Mouse (Mus musculus) midbrain, embryonic 15.5 days (tissue): ENCODE measurements at regions not wholly inside any gene's neighbourhood (a gene's known extent, or its start where the extent isn't known, plus 50 kb on each side); places are given as distances from the start of the nearest gene placed in this dataset.

Source experiments
- ATAC-seq: fragments of 200-750 bp; cut with Nextera tagmentation; replicated peaks from 2 replicates; pipeline ENCODE4 v1.8.0; 2017; ENCODE audit warnings: moderate TSS enrichment
- H3K27ac ChIP-seq: fragments of 300-500 bp; sonication (generic); 2 replicates; pipeline ENCODE4 v1.5.1; 2015; ENCODE audit warnings: mild to moderate bottlenecking, inconsistent platforms
- H3K27me3 ChIP-seq: fragments of 300-500 bp; sonication (generic); replicated peaks from 2 replicates; pipeline ENCODE4 v1.6.1; 2015; ENCODE audit warnings: inconsistent platforms
- H3K36me3 ChIP-seq: fragments of 300-500 bp; sonication (generic); replicated peaks from 2 replicates; pipeline ENCODE4 v1.6.1; 2015; ENCODE audit warnings: inconsistent platforms
- H3K4me1 ChIP-seq: fragments of 300-500 bp; sonication (generic); 2 replicates; pipeline ENCODE4 v1.6.1; 2015; ENCODE audit warnings: inconsistent platforms
- H3K4me2 ChIP-seq: fragments of 300-500 bp; sonication (generic); 2 replicates; pipeline ENCODE4 v1.6.1; 2015; ENCODE audit warnings: inconsistent platforms, mild to moderate bottlenecking, moderate library complexity
- H3K4me3 ChIP-seq: fragments of 300-500 bp; sonication (generic); 2 replicates; pipeline ENCODE4 v1.5.1; 2015; ENCODE audit warnings: mild to moderate bottlenecking, inconsistent platforms
- H3K9ac ChIP-seq: fragments of 300-500 bp; sonication (generic); 2 replicates; pipeline ENCODE4 v1.6.1; 2015; ENCODE audit warnings: mild to moderate bottlenecking, inconsistent platforms
- H3K9me3 ChIP-seq: fragments of 300-500 bp; sonication (generic); 2 replicates; pipeline ENCODE4 v1.6.1; 2016; ENCODE audit warnings: inconsistent platforms
- WGBS: fragments of 180-500 bp; shearing (Covaris S2); methylation state at CpG from one replicate; pipeline ENCODE4 v1.1.7; 2015; ENCODE audit warnings: mixed read lengths; 5-methylcytosine and 5-hydroxymethylcytosine counted together

DNA sequence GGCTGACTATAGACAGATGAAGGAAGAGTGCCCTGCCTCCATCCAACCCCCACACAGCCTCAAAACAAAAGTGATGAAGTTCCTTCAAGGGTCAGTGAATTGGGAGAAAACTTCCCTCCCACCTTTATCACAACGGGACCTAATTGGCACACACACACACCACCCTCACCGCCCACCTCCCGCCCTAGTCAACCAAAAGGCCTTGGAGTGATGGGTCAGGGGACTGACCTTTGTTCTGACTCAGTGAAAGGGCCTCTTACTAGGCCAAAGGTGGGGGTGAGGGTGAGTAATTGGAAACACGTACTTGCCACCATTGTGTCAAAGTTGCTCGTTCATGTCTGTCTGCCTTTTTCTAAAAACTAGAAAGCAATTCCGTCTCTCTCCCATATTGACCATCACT, 386.4 kb downstream of the Sorl1 start:
- Histone ChIP-seq H3K9me3 (no peaks in the 10 kb centered on the region), H3K9ac (no peak overlapping the region), H3K4me2 (peak overlapping the region; percentile 53), H3K4me1 (peaks cover 23% of the 10 kb centered on the region), H3K27me3 (no peaks in the 10 kb centered on the region), H3K27ac (peak overlapping the region; percentile 98), H3K4me3 (no peak overlapping the region), H3K36me3 (no peaks in the 10 kb centered on the region)
- ATAC-seq = no peak
- 35% methylated on average over 6 of the region's 6 CpGs for WGBS

DNA sequence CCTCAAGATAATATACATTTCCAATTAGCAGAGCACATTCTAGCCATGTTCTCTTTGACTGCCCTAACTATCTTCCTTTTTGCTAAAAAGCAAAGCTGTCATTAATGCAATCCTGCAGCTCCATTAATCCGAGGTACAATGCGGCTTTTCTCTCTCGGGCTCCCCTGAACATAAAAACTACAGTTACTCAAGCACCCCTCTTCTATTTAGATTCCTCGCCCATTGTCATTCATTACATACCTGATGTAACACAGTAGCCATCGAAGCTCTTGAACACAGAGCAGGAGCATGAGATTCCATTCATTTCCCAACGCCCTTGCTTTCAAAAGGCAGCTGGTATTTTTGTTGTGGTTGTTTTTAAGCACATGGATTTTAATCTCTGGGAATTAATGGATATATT, 387.2 kb downstream of the Sorl1 start:
- peak overlapping the region; percentile 56 for H3K9ac ChIP-seq
- peak overlapping the region; percentile 53 for H3K4me2 ChIP-seq
- peak; percentile 15; the same call in 1 of the 2 replicates for ATAC-seq
- H3K36me3 ChIP-seq = no peaks in the 10 kb centered on the region
- no peaks in the 10 kb centered on the region for H3K9me3 ChIP-seq
- H3K4me1 ChIP-seq = peaks cover 23% of the 10 kb centered on the region
- no peaks in the 10 kb centered on the region for H3K27me3 ChIP-seq
- WGBS = 4% methylated on average over 6 of the region's 6 CpGs
- H3K4me3 ChIP-seq = peak overlapping the region; percentile 27
- peak overlapping the region; percentile 98 for H3K27ac ChIP-seq

DNA sequence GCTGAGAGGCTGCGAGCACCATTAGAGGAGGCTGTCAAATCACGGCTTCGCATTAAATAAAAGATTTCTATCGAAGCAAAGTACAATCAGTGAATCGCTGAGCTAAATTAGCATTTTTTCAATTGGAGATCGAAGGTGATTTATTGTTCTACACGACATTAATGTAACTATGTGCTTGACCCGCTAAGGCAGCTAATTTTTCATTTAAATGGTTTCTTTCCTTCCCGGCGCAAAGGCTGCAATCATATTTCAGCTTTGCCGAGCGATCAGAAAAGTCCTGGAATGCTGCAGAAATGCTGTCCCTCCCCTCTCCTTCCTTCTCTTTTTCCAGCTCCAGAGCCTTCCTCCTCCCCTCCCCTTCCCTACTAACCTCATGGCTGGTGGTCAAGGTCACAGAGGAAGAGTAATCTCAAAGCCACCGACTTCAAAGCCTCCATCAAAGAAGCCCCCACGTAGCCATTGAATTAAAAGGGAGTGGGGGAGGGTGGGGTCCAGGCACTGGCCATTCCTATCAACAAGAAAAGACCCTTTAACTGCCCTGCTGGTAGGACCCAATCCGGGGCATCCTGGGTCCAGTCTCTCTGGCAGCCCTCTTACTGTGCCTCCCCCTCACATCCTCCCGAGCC, 387.8 kb downstream of the Sorl1 start:
- Histone ChIP-seq H3K9ac (peak overlapping the region; percentile 56), H3K27me3 (no peaks in the 10 kb centered on the region), H3K4me2 (peak overlapping the region; percentile 53), H3K9me3 (no peaks in the 10 kb centered on the region), H3K36me3 (no peaks in the 10 kb centered on the region), H3K4me1 (peaks cover 23% of the 10 kb centered on the region), H3K27ac (peak overlapping the region; percentile 98), H3K4me3 (peak overlapping the region; percentile 27)
- ATAC-seq = peak; percentile 80
- WGBS = 1% methylated on average over 16 of the region's 16 CpGs

DNA sequence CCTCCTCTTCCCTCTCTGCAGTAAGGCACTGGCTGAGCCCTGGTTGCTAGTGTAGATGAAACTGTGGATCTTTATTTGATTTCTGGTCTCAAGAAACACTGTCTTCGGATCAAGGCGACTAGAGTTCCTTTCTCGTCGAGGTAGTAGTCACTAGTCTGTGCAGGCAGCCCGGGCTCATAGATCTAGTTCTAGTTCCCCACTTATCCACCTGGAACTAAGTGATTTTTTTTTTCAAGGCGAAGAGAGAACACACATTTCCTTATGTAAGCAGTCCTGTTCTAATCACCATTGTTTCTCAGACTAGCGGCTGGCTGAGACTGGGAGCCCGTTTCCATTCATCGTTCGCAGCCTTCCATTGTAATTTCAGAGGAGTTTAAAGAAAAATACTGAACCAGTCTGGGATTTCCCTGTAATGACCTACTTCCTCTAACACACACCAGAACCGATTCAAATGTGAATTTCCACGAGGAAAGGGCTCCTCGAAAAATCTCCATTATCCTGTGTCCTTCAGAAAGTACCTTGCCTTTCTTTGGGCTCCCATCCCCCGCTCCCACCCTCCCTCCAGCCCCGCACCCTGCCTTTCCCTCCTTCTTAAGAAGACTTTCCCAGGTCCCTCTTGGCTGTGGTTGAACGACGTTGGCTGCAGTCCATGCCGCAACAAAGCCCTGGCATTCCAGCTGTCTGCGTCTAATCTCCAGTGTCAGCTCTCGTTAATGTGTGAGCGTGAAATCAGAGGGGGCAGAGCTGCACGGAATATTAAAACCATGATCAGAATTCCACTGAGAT, 388.5 kb downstream of the Sorl1 start:
- Histone ChIP-seq H3K27me3 (no peaks in the 10 kb centered on the region), H3K9ac (peak overlapping the region; percentile 56), H3K27ac (peak overlapping the region; percentile 98), H3K4me3 (peak overlapping the region; percentile 27), H3K36me3 (no peaks in the 10 kb centered on the region), H3K4me1 (peaks cover 23% of the 10 kb centered on the region), H3K4me2 (peak overlapping the region; percentile 53), H3K9me3 (no peaks in the 10 kb centered on the region)
- WGBS = 0% methylated on average over 22 of the region's 22 CpGs
- ATAC-seq = peak; percentile 92

DNA sequence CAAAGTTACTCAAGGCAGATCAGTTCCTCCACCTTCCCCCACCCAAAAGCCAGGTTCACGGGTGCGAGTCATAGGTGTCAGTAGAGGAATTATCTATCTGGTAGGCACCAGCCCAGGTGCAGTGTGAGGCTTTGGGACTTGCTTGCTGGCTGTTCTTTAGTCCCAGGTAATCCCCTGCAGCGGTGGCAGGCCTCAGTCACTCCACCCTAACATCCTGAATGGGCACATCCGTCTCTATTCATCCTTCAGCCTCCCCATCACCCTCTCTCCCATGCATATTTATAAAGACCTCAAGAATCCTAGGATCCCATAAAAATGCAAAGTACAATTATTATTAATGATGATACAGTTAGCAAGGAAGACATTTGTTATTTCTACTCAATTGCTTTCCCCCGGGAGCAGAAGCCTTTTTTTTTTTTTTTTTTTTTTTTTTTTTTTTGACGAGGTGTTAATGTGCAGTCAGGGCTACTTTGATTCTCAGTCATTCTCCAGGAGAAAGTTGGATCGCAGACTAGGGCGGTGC, 389.1 kb downstream of the Sorl1 start:
- H3K9ac ChIP-seq = peak overlapping the region; percentile 56
- H3K36me3 ChIP-seq = no peaks in the 10 kb centered on the region
- peak overlapping the region; percentile 53 for H3K4me2 ChIP-seq
- peak; percentile 16; the same call in 1 of the 2 replicates for ATAC-seq
- H3K27ac ChIP-seq = peak overlapping the region; percentile 98
- H3K4me3 ChIP-seq = peak overlapping the region; percentile 27
- 6% methylated on average over 8 of the region's 8 CpGs for WGBS
- no peaks in the 10 kb centered on the region for H3K27me3 ChIP-seq
- peaks cover 23% of the 10 kb centered on the region for H3K4me1 ChIP-seq
- no peaks in the 10 kb centered on the region for H3K9me3 ChIP-seq

DNA sequence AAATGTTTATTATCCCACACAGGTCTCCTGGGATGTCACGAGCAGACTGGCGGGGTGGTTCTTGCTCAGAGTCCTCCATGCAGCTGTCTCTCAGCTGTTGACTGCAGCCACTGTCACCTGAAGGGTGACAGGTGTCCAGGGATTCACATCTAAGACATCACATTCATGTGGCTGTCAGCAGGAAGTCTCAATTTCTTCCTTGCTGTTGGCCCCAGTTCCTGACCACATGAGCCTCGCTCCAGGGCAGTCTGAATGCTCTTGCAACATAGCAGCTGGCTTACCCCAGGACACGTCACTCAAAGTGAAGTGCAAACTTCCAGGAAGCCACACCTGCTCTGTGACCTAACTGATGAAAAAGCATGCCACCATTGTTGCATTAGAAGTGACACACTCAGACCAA, 402.5 kb downstream of the Sorl1 start:
- Histone ChIP-seq H3K4me2 (no peak overlapping the region), H3K27ac (no peak overlapping the region), H3K27me3 (no peaks in the 10 kb centered on the region), H3K9ac (no peak overlapping the region), H3K36me3 (no peaks in the 10 kb centered on the region), H3K4me1 (no peaks in the 10 kb centered on the region), H3K4me3 (no peak overlapping the region), H3K9me3 (no peaks in the 10 kb centered on the region)
- 85% methylated on average over 4 of the region's 4 CpGs for WGBS
- no peak for ATAC-seq

DNA sequence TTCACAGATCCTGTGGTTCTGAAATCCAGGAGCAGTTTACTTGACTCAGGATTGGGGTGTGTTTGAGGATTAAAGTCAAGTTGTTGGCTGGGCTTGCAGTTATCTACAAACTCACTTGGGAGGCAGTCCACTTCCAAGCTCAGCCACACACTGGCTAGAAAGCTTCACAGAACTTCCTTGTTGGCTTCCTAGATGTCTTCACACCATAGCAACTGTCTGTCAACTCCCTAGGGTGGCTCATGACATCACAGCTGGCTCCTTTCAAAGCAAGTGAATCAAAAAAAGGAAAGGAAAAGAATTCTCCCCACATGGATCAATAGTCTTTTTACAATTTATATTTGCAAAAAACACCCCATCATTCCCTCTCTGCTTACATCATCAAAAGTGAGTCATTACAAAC, 408.9 kb downstream of the Sorl1 start:
- no peak overlapping the region for H3K27ac ChIP-seq
- H3K9me3 ChIP-seq = no peaks in the 10 kb centered on the region
- ATAC-seq = no peak
- no peaks in the 10 kb centered on the region for H3K27me3 ChIP-seq
- H3K4me2 ChIP-seq = no peak overlapping the region
- H3K9ac ChIP-seq = no peak overlapping the region
- no peaks in the 10 kb centered on the region for H3K36me3 ChIP-seq
- no peak overlapping the region for H3K4me3 ChIP-seq
- H3K4me1 ChIP-seq = no peaks in the 10 kb centered on the region

DNA sequence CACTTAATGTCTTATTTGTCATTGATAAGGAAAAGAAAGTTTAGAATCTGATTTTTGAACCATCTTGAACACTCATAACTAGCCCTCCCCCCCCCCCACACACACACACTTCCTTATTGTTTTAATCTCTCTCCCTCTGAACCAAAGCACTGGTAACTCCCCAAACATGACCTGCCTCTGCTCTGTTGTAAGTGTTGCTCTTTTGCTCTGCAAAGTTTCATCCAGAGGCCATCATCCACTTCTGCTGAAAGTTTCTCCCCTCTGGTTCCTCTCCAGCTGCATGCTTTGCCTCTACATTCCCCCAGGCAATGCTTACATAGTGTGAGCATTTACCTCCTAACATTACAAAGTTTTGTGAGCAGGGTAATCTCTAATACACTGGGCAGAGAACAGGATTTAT, 418.1 kb downstream of the Sorl1 start:
- Histone ChIP-seq H3K9me3 (no peaks in the 10 kb centered on the region), H3K27me3 (no peaks in the 10 kb centered on the region), H3K27ac (no peak overlapping the region), H3K4me2 (no peak overlapping the region), H3K4me3 (no peak overlapping the region), H3K9ac (no peak overlapping the region), H3K4me1 (0 out of 2 replicates have a peak, but pooled peaks cover 2% of the 10 kb centered on the region), H3K36me3 (no peaks in the 10 kb centered on the region)
- ATAC-seq = no peak

DNA sequence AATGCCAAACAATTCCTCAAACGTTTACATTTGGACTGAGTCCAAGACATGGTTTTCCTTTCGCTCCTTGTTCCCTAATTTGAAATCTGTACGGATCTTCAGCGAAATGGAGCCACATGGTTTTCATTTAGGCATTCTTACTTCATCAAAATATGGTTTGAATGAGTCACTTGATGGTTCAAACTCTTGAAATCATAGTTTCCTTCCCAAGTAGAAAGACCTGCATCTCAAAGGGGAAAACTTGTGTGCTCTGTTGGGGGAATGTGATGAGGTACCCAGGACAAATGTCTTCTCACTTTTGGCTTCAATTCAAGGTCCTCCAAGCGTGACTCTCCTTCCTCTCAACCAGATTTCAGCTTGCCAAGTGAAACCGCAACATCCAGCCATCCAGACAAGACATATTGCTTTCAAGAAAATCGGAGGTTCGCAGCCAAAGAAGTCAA, 418.6 kb downstream of the Sorl1 start:
- H3K9me3 ChIP-seq = no peaks in the 10 kb centered on the region
- no peak overlapping the region for H3K4me2 ChIP-seq
- no peaks in the 10 kb centered on the region for H3K27me3 ChIP-seq
- no peak overlapping the region for H3K27ac ChIP-seq
- ATAC-seq = no peak
- no peak overlapping the region for H3K4me3 ChIP-seq
- H3K4me1 ChIP-seq = 0 out of 2 replicates have a peak, but pooled peaks cover 2% of the 10 kb centered on the region
- 67% methylated on average over 8 of the region's 8 CpGs for WGBS
- no peak overlapping the region for H3K9ac ChIP-seq
- no peaks in the 10 kb centered on the region for H3K36me3 ChIP-seq

DNA sequence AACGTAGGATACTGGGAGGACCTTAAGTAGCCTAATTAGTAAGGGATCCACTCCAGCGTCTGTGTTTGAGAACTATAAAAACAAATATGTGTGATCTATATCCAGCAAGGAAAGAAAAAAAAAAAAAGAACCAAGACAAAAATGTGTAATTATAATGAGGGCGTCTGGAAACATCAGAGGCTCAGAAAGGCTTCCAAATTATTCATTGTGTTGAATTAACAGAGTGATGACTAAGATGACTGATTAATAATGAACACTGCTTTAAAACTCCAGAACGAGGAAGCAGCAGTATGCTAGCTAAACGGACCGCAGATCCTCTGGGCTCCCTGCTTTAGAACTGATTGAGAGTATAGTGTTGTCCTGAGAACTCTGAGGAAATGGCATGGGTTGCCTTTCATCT, 421.0 kb downstream of the Sorl1 start:
- peaks cover 12% of the 10 kb centered on the region for H3K4me1 ChIP-seq
- no peaks in the 10 kb centered on the region for H3K36me3 ChIP-seq
- no peak overlapping the region for H3K4me3 ChIP-seq
- no peak overlapping the region for H3K9ac ChIP-seq
- no peaks in the 10 kb centered on the region for H3K9me3 ChIP-seq
- no peak overlapping the region for H3K27ac ChIP-seq
- no peak for ATAC-seq
- H3K4me2 ChIP-seq = no peak overlapping the region
- H3K27me3 ChIP-seq = no peaks in the 10 kb centered on the region
- 73% methylated on average over 6 of the region's 6 CpGs for WGBS

DNA sequence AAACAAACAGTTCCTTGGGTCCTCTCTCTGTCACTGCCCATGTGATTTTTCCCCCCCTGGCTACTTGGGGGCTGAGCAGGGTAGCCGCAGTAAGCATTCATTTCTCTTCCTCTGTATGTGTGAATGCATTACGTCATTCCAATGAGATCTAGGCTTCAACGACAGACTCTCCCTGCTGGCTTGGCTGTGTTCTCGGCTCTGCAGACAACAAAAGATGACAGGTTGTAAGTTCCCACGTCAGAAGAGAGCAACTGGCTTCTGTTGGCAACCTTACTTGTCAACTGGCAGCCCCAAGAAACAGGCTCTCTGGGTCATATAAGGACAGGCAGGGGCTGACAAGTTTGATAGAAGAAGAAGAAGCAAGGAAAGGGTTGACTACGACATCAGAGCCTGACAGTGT, 423.4 kb downstream of the Sorl1 start:
- no peaks in the 10 kb centered on the region for H3K9me3 ChIP-seq
- peaks cover 22% of the 10 kb centered on the region for H3K4me1 ChIP-seq
- H3K4me3 ChIP-seq = no peak overlapping the region
- no peaks in the 10 kb centered on the region for H3K36me3 ChIP-seq
- no peak overlapping the region for H3K9ac ChIP-seq
- ATAC-seq = no peak
- WGBS = 23% methylated on average over 6 of the region's 6 CpGs
- no peak overlapping the region for H3K4me2 ChIP-seq
- no peaks in the 10 kb centered on the region for H3K27me3 ChIP-seq
- 0 out of 2 replicates have a peak overlapping the region, but pooled peaks have one; percentile 1 for H3K27ac ChIP-seq

DNA sequence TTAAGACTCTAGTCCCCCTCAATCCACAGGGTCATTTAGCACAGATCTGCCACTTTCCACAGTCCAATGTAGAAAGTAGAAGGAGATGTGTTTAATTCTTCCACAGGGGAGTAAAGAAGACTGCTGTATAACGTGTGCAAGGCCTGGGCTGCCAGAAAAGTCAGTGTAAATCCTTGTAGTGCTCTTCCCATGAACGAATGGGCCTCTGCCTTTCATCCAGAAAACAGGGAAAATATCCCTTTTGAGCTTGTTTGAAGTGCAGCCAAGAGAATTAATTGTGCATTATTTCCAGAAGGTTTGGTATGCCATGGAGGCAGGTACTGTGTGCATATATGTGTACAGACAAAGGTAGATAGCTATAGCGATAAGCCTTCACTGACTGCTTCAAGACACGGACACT, 425.1 kb downstream of the Sorl1 start:
- Histone ChIP-seq H3K4me1 (peaks cover 22% of the 10 kb centered on the region), H3K4me2 (no peak overlapping the region), H3K27ac (peak overlapping the region; percentile 74), H3K9ac (no peak overlapping the region), H3K27me3 (no peaks in the 10 kb centered on the region), H3K9me3 (no peaks in the 10 kb centered on the region), H3K36me3 (no peaks in the 10 kb centered on the region), H3K4me3 (no peak overlapping the region)
- no peak for ATAC-seq
- WGBS = 53% methylated on average over 4 of the region's 4 CpGs
